Mouse (Mus musculus) erythroblast, embryonic 14.5 days (primary cell): ENCODE results near the gene Lbx2. TPM values are rescaled to one million over a fixed set of nuclear protein-coding genes. Genes with fewer than 3 reads are reported as not detected.

Source experiments
- H3K27me3 ChIP-seq: 2 replicates; pipeline ENCODE4 v1.6.1; 2012; ENCODE audit warnings: inconsistent platforms; ENCODE audit not compliant: control insufficient read depth
- H3K36me3 ChIP-seq: 2 replicates; pipeline ENCODE4 v1.6.1; 2012; ENCODE audit warnings: mild to moderate bottlenecking, inconsistent platforms; ENCODE audit not compliant: control insufficient read depth
- H3K4me1 ChIP-seq: 2 replicates; pipeline ENCODE4 v1.6.1; 2012; ENCODE audit warnings: inconsistent platforms; ENCODE audit not compliant: control insufficient read depth
- H3K4me3 ChIP-seq: replicated peaks from 2 replicates; pipeline ENCODE3; 2012; ENCODE audit warnings: moderate library complexity, mild to moderate bottlenecking, inconsistent platforms
- H3K9me3 ChIP-seq: 2 replicates; pipeline ENCODE4 v1.6.1; 2012; ENCODE audit warnings: low read length, inconsistent platforms, mixed read lengths; ENCODE audit not compliant: control insufficient read depth
- GATA1 ChIP-seq: IDR thresholded peaks from 2 replicates; pipeline ENCODE4 v1.6.1; 2012; ENCODE audit warnings: low read length, inconsistent platforms, mixed read lengths
- TAL1 ChIP-seq: IDR thresholded peaks from 3 replicates; pipeline ENCODE4 v1.6.1; 2012; ENCODE audit warnings: low read length, inconsistent platforms, mixed read lengths
- polyA plus RNA-seq: library from polyadenylated mRNA; stranded (reverse); fragments of >175 nt; gene quantifications from 2 replicates; pipeline ENCODE4 v1.2.3, GENCODE M21; 2012

Lbx2 gene
- polyA plus RNA-seq, 1 experiment, result not detected

DNA sequence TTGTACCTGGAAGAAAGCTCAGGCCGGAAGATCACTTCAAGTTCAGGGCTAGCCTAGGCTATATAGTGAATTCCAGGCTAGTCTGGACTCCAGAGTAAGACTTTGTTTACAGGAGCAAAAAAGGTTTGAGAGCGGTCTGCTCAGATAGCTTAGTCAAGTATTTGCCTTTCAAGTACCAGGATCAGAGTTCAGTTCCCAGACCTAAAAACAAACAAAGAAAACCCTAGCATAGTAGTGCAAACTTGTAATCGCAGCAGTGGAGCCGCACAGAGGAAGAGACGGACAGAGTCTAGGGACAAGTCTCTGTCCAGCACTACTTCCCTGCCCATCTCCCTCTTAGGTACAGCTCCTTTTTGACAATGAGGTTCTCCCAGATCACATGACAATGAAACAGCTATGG is 6.0 kb upstream of the Lbx2 start:
- H3K4me1 ChIP-seq, result peaks cover 31% of the 10 kb centered on the region
- H3K9me3 ChIP-seq, result no peaks in the 10 kb centered on the region
- H3K4me3 ChIP-seq, result no peak overlapping the region
- H3K36me3 ChIP-seq, result peaks cover 29% of the 10 kb centered on the region
- peaks cover 51% of the 10 kb centered on the region for H3K27me3 ChIP-seq
- no peak for TF ChIP-seq TAL1
- no peak for TF ChIP-seq GATA1

DNA sequence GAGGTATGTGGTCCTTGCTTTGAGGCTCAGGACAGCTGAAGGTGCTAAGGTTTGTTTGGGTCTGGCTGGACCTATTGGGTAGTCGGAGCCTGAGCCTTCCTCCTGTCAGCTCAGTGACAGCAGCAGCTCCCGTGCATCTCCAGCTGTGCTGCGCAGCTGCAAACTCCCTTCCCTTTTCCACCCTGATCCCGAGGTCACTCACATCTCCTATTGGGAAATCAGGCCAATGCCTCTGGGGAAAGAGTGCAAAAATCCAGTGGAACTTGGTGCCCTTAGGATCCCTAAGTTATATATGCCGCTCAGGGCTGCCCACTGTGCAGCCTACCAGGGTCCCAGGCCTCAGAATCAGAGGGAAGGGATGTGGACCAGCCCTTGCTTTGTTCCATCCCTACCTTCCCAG is 2.7 kb upstream of the Lbx2 start:
- peaks cover 60% of the 10 kb centered on the region for H3K27me3 ChIP-seq
- H3K36me3 ChIP-seq, result peaks cover 29% of the 10 kb centered on the region
- TF ChIP-seq TAL1 (no peak), GATA1 (no peak)
- no peak overlapping the region for H3K4me3 ChIP-seq
- H3K9me3 ChIP-seq, result peaks cover 15% of the 10 kb centered on the region
- peaks cover 20% of the 10 kb centered on the region for H3K4me1 ChIP-seq

DNA sequence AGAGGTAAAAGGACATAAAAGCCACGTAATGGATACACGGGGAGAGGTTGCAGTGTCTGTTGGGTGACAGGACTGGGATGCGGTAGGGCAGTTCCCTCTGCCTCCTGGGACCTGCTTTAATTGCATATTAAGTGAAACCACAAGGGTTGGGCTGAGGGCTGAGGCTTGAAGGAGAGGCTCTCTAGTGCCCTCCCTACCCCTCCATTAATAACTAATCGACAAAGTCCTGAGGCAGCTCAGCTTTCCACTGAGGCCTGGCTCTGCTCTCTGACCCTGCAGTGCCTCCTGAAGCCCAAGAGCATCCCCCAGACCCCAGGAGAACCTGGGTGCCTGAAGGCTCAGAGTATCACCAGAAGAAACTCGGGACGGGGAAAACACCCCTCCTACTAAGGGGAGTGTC is 1.7 kb upstream of the Lbx2 start:
- TF ChIP-seq TAL1 (no peak), GATA1 (no peak)
- Histone ChIP-seq H3K36me3 (peaks cover 27% of the 10 kb centered on the region), H3K4me1 (peaks cover 11% of the 10 kb centered on the region), H3K9me3 (peaks cover 15% of the 10 kb centered on the region), H3K27me3 (peaks cover 69% of the 10 kb centered on the region), H3K4me3 (no peak overlapping the region)

DNA sequence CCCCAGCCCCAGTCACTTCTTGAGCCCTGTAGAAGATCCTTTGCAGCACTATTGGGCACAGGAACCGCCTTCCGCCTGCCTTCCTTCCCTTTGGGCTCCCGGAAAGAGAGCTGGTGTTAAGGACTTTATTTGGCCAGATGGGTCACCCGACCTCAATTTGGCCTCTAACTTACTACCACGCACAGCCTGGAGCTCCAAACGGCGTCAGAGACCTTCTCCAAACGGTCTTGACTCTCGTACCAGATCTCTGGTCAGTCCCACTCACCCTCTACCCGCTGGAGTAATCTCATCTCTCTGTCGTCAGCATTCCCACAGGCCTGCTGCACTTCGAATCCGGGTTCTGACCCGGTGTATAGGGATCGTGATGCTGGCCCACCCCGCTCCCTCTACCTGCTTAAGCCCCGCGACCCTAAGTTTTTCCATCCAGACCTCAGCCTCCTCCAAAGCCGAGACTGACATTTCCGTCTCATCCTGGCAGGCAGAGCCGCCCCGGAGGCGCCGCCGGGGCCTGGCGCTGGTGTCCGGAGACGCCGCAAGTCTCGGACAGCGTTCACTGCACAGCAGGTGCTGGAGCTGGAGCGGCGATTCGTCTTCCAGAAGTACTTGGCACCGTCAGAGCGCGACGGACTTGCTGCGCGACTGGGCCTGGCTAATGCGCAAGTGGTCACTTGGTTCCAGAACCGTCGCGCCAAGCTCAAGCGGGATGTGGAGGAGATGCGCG is 1.2 kb downstream of the Lbx2 start:
- TF ChIP-seq GATA1, result no peak
- TF ChIP-seq TAL1, result no peak
- no peaks in the 10 kb centered on the region for H3K4me1 ChIP-seq
- peaks cover 4% of the 10 kb centered on the region for H3K36me3 ChIP-seq
- peaks cover 15% of the 10 kb centered on the region for H3K9me3 ChIP-seq
- peaks cover 94% of the 10 kb centered on the region for H3K27me3 ChIP-seq
- H3K4me3 ChIP-seq, result no peak overlapping the region

DNA sequence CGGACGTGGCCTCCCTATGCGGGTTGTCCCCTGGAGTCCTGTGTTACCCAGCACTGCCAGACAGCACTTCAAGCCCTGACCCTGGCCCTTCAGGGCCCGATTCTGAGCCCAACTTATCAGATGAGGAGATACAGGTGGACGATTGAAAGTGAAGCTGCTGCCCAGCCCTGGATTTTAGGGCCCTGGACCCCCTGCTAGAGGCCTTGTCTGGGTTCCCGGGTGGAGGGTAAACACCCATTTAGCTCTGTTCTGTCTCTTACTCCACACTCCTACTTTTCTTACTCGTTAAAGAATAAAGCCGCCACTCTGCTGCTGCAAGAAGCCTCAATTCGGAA is 1.7 kb downstream of the Lbx2 start:
- peaks cover 94% of the 10 kb centered on the region for H3K27me3 ChIP-seq
- H3K4me1 ChIP-seq, result no peaks in the 10 kb centered on the region
- no peak overlapping the region for H3K4me3 ChIP-seq
- peaks cover 15% of the 10 kb centered on the region for H3K9me3 ChIP-seq
- H3K36me3 ChIP-seq, result peaks cover under 1% of the 10 kb centered on the region; the same call in 1 of the 2 replicates
- TF ChIP-seq TAL1, result no peak
- TF ChIP-seq GATA1, result no peak

DNA sequence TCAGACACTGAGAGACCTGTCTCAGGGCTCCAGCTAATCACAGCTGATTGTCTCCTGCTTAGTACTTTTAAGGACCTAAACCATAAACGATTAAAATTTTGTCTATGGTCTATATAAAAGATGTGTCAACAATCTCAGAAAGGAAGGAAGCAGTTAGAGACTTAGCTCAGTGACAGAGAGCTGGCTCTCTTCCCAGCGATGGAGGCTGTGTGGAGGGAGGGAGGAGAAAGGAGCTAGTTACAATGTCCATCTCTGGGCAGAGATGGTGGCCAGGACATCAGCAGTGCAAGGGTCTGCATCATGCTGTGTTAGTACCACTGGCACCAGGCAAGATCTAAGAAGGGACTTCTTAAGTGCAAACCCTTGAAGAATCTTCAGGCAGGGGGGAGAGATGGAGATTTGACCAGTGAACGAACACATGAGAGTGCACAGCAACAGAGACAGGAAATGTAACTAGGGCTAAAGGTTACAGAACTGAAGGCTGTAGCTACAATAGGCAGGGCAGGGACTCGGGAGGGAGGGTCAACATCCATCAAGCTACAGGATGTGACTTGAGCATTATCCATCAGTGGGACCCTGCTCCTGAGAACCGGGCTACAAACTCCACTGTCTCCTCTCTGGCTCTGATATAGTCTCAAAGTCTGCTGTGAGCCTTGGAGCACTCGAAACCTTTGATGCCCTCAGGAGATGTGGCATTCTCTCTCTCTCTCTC is 6.4 kb downstream of the Lbx2 start:
- H3K9me3 ChIP-seq, result peaks cover 9% of the 10 kb centered on the region
- H3K36me3 ChIP-seq, result no peaks in the 10 kb centered on the region
- H3K27me3 ChIP-seq, result peaks cover 78% of the 10 kb centered on the region
- no peak for TF ChIP-seq TAL1
- TF ChIP-seq GATA1, result no peak
- no peaks in the 10 kb centered on the region for H3K4me1 ChIP-seq
- H3K4me3 ChIP-seq, result no peak overlapping the region

DNA sequence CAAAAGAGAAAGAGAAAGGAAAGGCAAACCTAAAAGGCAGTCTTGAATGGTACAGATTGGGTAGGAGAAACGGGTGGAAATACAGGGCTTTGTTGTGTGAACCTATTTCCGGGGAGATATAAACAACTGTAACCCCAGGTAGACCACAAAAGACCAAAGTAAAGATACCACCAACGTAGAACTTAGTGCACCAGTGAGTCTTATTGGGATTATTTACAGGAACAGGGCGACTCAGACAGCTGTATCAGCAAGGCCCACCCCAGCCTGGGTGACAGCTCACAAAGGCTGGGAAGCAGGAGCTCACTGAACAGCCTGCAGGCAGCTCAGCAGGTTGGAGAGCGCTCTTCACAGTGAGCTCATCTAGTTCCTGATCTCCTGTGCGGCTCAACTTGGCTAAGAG is 9.8 kb downstream of the Lbx2 start:
- Histone ChIP-seq H3K4me1 (peaks cover 5% of the 10 kb centered on the region), H3K9me3 (peaks cover 6% of the 10 kb centered on the region), H3K4me3 (no peak overlapping the region), H3K27me3 (peaks cover 66% of the 10 kb centered on the region), H3K36me3 (no peaks in the 10 kb centered on the region)
- no peak for TF ChIP-seq TAL1
- no peak for TF ChIP-seq GATA1

DNA sequence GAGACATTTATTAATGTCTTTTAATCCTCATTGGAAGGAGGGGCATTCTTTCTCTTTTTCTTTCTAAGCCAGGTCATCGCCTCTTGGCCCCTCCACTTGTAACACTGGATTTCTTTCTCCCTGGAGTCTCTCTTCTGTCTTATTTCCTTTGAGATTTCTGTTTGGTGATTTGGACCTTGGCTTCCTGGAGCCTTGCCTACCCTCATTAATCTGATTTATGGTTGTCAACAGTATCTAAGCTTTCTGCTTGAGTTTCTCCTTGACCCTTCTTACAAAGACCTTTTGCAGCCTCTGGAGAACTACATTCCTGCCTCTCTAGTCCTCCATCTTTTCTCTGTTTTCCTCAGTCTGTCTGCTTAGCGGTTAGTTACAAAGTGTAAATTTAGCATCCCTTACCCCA is 12.2 kb downstream of the Lbx2 start:
- TF ChIP-seq TAL1 (no peak), GATA1 (no peak)
- H3K27me3 ChIP-seq, result peaks cover 48% of the 10 kb centered on the region
- peaks cover 6% of the 10 kb centered on the region for H3K9me3 ChIP-seq
- H3K36me3 ChIP-seq, result peaks cover 8% of the 10 kb centered on the region
- peaks cover 29% of the 10 kb centered on the region for H3K4me1 ChIP-seq
- H3K4me3 ChIP-seq, result no peak overlapping the region

DNA sequence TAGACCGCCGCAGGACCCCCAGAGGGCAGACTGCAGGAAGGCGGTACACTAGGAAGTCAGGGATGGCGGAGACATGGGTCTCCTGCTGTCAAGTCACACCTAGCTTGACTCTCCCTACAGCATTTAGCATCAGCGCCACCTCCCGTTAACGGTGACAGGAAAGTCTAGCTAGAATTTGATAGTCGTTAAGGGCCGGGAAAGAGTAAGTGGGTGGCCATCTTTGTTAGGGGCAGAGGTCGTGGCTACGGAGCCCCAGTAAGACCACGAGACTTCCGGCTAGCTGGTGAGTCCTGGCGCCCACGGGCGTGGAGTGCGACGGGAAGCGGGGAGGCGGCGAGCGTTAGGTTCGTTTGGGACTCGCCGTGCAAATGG is 15.1 kb downstream of the Lbx2 start, which contains the start of the genes Ccdc142 and Gm42688:
Gene Ccdc142 (plus strand): TSS at position 286 of the 372 bp plus-strand sequence.
Gene Gm42688 (plus strand): TSS at position 302 of the 372 bp plus-strand sequence.
- Histone ChIP-seq H3K4me1 (peaks cover 31% of the 10 kb centered on the region), H3K4me3 (peak within 1 kb of the TSS; percentile 79), H3K36me3 (peaks cover 32% of the 10 kb centered on the region), H3K27me3 (peaks cover 26% of the 10 kb centered on the region), H3K9me3 (no peaks in the 10 kb centered on the region)
- TF ChIP-seq GATA1 (no peak), TAL1 (no peak)
